Mouse (Mus musculus): ENCODE measurements around the gene Trim37. TPM values are rescaled to one million over a fixed set of nuclear protein-coding genes. Genes with fewer than 3 reads are reported as not detected.

Trim37 gene
- 11.3 and 21.6 TPM in 2 replicates for polyA plus RNA-seq (2012; ENCODE audit: low replicate concordance)

GRCm38 (mm10) chr11:87126824-87127816, at the start of gene Trim37:
Gene Trim37, plus strand, starts transcription at chr11:87127077.

GRCm38 (mm10) chr11:87086290-87086984, 40.4 kb upstream of the Trim37 start, which contains the start of gene Smg8:
Gene Smg8, minus strand, starts transcription at chr11:87086774.

GRCm38 (mm10) chr11:87108409-87108754, 18.5 kb upstream of the Trim37 start, which contains the start of gene Prr11:
Gene Prr11, minus strand, starts transcription at chr11:87108708.

GRCm38 (mm10) chr11:87108755-87109518, 17.9 kb upstream of the Trim37 start, which contains the start of gene Ska2:
Gene Ska2, plus strand, starts transcription at chr11:87109234.

Other genes with a start within 250 kb of the Trim37 start
- 0.62 and 1.4 TPM in 2 replicates for gene Ypel2, start 133.4 kb upstream of the Trim37 start, polyA plus RNA-seq (2012; ENCODE audit: low replicate concordance)
- 1.1 and 2.1 TPM in 2 replicates for gene Gdpd1, start 53.0 kb upstream of the Trim37 start, polyA plus RNA-seq (2012; ENCODE audit: low replicate concordance)
- gene Smg8, start 40.3 kb upstream of the Trim37 start, polyA plus RNA-seq (2012; ENCODE audit: low replicate concordance) = 2.4 and 5.2 TPM in 2 replicates
- gene Prr11, start 18.4 kb upstream of the Trim37 start, polyA plus RNA-seq (2012; ENCODE audit: low replicate concordance) = 0.93 and 3.2 TPM in 2 replicates
- gene Ska2, start 17.8 kb upstream of the Trim37 start, polyA plus RNA-seq (2012; ENCODE audit: low replicate concordance) = 0.29 and 0.41 TPM in 2 replicates
- gene Ppm1e, start 231.9 kb downstream of the Trim37 start, polyA plus RNA-seq (2012; ENCODE audit: low replicate concordance) = 7.0 and 15.6 TPM in 2 replicates